ENCODE assay signal across 18 mouse cellular contexts in the genomic region with DNA sequence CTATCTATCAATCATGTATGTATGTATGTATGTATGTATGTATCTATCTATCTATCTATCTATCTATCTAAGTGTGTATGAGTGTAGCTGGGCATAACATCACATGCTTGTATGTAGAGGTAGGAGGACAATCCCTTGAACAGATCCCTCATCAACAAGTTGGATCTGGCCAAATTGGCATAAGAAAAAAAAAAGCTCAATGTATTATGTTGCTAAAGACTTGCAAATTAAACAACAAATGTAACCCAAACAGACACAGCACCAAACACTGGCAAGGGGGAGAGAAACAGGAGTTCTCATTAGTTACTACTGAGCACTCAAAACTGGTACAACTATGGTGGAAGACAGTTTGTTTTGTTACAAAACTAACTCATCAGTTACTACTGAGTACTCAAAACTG. TPM values are rescaled to one million over a fixed set of nuclear protein-coding genes. Genes with fewer than 3 reads are reported as not detected.
"Had no signal": no experiment of that assay in that cellular context is flagged by ENCODE, and none has a peak within 500 bp of the region (broad histone marks: within the 10 kb centered on the region; RNA-seq: fewer than 3 reads in every experiment).

No protein-coding gene starts in this region.

- H3K4me2 ChIP-seq: neural tube, embryonic 13.5 days; neural tube, embryonic 15.5 days; stomach, embryonic 15.5 days had no signal

- DNase-seq: retina, postnatal 1 day; right cerebral cortex, adult 18-20 months; right cerebral cortex, postnatal 14 days; right cerebral cortex, postnatal 25 days; right cerebral cortex, postnatal 4 days; spleen, adult 18-20 months; thymus, adult 18-20 months; thymus, adult 2 months; thymus, postnatal 14 days; thymus, postnatal 25 days; thymus, postnatal 36 days; thymus, postnatal 4 days had no signal

- H3K27ac ChIP-seq: neural tube, embryonic 13.5 days; neural tube, embryonic 15.5 days; stomach, embryonic 15.5 days; stomach, postnatal 0 days had no signal

- H3K9ac ChIP-seq: neural tube, embryonic 13.5 days; neural tube, embryonic 15.5 days; stomach, embryonic 15.5 days had no signal

- H3K4me3 ChIP-seq: neural tube, embryonic 13.5 days; neural tube, embryonic 15.5 days; stomach, embryonic 15.5 days had no signal

- H3K27me3 ChIP-seq: neural tube, embryonic 13.5 days; neural tube, embryonic 15.5 days had no signal

- H3K9me3 ChIP-seq: neural tube, embryonic 13.5 days; neural tube, embryonic 15.5 days; stomach, embryonic 15.5 days had no signal

- H3K36me3 ChIP-seq: neural tube, embryonic 13.5 days; neural tube, embryonic 15.5 days; stomach, embryonic 15.5 days had no signal

RNA-seq across cellular contexts. Expression of a gene that starts 26.2 kb away (rescaled TPM):
- total RNA-seq: neutrophil, adult 5-6 weeks had no signal
- polyA plus RNA-seq: testis, adult 2 months had no signal
